Mouse (Mus musculus): ENCODE data around the gene Phf7.

The Phf7 gene

DNA sequence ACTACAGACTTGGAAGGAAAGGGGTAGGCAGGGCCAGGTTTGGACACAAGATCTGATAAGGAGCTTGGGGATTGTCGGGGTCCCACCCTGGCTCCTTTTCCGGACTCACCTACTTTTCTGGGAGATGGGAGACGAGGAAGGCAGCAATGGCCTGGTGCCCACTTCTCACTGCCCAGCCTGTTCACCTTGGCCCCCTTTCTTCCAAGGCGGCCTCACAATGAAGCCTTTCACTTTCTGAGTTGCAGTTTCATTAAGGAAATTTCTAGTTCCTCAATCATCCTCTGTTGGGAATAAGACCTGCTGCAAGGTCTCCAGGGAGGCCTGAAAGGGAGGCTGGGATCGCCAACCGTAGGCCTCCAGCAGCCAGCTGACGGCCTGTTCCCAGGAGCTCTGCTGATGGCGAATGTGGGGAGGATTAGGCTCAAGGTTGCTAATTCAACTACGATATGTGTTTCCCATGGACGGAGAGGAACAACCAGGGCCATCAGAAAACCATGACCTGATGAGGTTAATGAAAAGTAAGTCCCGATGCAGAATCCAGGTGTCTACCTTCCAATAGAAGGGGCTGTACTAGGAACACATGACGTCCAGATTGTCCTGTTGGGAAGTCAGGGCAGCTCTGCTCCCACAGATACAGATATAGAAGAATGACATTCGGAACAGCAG lies 18.6 kb downstream of the Phf7 start:
- DNase-seq (ENCODE audit: low read depth), result no peak

DNA sequence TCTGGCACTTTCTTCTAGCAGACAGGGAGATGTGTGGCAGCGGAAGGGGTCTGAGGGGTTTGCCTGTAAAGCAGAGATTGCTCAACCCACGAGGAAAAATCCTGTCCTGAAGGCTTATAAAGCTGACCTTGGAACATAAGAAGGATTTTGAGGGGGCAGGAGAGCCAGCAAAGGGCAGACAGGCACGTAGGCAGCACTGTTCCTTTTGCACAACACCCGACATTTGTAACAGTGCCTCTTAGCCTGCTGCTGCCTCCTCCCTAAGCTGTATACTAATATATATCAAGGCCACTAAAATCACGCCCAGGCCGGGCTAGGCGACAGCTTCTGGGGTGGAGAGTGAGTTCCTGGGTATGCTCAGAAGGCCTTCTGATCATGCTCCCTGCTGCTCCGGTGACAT lies 20.7 kb downstream of the Phf7 start:
- DNase-seq (ENCODE audit: low read depth), result no peak

DNA sequence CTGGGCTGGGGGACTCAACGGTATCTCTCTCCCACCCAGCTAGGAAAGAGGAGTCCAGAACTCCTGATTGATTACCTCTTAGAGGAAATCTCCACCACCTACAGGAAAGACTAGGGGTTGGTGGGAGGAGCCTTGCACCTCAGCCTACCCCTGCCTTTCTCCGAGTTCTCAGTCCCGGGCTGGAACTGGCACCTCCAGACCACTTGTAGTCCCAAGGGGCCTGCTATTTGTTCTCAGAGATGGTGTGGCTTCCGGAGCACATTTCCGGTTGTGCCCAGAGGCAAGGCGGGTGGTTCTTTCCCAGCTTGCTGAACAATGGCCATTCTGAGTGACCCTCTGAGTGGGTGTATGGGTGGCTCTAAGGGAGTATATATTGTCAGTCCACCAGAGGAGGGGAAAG lies 22.9 kb downstream of the Phf7 start:
- no peak for DNase-seq (ENCODE audit: low read depth)

DNA sequence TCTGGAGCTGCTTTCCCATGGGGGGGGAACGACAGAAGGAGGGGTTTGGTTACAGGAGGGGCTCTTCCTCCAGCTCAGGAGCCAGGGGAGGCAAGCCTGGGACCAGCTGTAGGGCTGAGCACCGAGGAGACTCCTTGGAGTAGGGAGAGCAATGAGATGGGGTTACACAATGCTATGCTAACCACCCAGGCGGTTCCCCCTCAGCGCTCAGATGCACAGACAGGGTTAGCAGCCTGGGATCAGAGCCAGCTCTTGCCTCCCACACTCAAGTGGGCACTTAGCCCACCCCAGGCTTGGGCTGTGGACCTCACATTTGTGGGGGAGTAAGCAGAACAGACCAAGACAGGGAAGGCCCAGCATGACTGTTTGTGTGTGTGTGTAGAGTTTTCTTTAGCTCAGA lies 24.1 kb downstream of the Phf7 start:
- DNase-seq (ENCODE audit: low read depth), result peak; percentile 60

DNA sequence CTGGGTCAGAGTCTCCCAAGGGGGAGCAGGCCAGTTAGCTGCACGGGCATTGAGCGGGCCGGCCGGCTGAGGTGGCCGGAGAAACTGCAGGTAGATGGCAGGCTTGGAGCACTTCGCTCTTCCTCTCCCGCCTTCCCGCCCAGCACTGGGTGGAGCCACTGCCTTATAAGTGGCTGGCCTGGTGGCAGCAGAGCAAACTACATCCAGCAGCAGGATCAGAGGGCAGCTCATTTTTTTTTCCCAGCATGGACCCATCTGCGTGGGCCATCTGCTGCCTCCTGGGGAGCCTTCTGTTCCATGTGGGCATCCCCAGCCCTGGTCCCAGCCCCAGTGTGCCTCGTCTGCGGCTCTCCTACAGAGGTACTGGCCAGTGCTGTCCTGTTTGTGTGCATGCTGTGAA lies 33.5 kb downstream of the Phf7 start, which contains the start of gene Sema3g:
Gene Sema3g, plus strand, starts transcription at position 195 of the 400 bp plus-strand sequence.
- DNase-seq (ENCODE audit: low read depth), result no peak

DNA sequence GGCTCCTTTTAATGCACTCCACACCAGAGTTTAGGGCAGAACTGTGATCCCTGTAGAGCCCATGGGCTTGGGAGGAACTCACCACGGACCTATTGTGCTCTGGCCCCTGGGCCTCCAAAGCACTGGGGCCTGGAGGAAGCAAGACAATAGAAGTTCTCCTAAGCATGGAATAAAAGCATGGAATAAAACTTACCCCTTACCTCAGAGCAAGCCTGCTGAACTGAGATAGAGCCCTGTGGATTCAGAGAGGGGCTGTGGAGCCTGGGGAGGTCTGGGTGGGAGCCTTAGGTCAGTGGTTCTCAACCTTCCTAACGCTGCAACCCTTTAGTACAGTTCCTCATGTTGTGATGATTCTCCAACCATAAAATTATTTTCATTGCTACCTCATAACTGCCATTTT lies 34.3 kb downstream of the Phf7 start, which contains the start of gene Nisch:
Gene Nisch, minus strand, starts transcription at position 101 of the 400 bp plus-strand sequence.
- no peak for DNase-seq (ENCODE audit: low read depth)

DNA sequence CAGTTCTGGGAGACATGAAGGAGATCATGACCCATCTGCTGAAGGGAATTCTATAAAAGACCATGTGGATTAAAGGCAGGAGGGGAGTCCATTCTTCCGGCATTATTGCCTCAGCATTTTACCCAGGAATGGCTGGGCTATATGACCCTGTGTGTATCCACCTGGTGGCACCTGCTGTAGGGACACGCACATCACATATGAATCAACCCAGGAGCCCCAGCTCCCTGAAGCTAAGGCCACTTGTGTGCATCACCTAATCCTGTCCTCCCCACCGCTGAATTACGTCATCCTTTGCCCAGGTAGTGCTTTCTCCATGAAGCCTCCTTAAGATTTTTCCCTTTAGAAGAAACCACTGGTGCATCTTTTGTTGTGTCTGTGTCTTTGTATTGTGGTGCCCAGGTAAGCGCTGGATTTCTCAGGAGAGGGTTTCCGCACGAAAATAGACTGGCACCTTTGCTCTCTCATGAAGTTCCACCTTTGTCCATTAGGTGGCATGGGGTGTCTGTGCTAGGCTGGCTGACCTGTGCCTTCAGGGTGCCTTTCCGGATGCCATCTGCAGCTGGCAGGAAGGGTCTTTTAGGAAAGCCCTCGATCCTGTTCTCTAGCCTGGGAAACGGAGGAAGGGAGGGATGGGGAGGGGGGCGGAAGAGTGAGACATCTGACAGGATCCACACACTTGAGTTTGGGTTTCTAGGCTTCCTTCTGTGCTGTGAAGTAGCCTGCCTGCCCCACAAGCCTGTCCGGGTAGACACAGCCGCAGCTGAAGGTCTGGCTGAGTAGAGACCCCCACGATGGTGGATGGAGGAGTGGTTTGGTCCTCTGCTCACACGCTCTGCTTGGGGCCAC lies 35.7 kb downstream of the Phf7 start:
- DNase-seq (ENCODE audit: low read depth), result no peak

DNA sequence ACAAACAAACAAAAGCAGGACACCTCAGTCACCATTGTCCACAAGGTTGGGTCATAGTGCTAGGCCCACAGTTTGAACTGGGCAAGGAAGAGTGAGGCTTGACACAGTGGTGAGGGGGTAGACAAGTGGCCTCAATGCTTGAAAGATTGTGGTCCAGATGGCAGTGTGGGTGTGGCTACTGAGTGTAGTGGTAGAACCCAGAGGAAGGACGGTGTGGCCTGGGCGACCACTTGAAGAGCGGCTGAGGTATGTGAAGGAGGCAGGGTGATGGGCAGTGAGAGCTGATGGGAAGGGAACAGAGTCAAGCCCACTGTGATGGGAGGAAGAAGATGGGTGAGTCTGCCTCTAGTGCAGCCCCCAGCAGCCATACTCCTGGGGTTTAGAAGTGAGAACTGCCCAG lies 36.4 kb downstream of the Phf7 start:
- no peak for DNase-seq (ENCODE audit: low read depth)

DNA sequence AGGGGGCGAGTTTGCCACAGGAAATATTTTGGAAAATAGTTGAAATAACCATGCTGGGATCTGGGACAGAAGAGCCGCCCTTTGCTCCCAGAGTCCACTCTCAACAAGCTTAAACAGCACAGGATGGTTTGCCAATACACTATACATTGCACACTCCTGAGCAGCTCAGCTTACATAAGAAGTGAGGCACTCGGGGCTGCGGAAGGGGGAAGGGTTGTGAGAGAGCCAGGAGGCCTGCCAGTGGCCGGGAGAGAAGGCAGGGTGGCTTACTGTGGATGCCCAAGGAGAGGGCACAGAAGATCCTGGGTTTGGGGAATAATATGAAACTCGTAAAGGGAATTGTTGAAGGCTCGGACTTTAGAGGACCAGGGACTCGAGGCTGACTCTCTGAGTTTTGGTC lies 37.2 kb downstream of the Phf7 start:
- no peak for DNase-seq (ENCODE audit: low read depth)

DNA sequence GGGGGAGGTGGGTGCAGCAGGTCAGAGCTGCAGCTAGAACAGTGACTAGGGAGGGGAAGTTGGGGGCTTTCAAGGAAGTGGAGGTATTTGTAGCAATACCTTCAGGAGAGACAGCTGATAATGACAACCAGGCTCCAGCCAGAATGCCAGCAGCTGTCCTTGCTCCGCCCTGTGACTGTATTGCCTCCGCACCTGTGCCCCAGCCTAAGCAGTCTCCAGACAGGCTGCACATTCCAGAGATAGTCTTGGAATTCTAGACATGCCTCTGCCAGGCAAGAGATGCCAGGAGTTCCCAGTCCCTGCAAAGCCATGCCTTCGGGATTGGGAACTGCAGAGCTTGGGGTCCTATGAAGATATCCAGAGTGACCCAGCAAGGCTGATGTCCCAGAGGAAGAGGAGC lies 38.6 kb downstream of the Phf7 start:
- no peak for DNase-seq (ENCODE audit: low read depth)

DNA sequence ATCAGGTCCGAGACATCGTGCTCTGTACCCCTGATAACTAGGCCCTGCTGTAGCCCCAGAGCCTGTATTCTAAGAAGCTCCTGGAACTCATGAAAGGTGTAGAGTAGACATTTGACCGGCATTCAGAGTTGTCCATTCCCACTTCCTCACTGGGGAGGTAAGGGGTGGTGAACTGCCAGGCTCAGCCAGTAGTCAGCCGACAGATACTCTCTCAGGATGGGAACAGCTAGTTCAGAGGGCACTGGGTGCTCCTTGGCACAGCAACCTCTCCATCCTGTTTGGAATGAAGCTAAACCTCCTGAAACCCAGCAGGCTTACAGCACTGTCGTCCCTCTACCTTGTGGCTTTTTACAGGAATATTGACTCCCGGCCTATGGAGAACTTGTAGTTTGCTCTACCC lies 39.3 kb downstream of the Phf7 start:
- no peak for DNase-seq (ENCODE audit: low read depth)

DNA sequence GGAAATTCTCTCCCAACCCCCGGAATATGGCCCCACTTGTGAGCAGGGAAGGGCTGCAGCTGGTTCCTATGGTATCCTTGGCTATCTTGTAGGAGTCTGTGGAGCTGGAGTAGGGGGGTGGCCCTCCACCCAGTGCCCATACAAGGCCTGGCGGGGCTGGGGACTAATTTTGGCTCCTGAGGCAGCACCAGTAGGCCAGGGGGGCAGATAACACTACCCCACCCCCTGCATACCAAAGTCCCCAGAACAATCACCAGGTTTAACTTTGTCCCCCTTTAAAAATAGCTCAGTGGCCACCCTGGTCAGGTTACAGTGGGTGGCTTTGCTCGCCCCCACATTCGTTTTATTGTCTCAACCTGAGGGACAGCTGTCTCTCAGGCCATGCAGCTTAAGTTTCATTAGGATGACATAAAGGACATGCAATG lies 42.0 kb downstream of the Phf7 start:
- DNase-seq (ENCODE audit: low read depth), result no peak

DNA sequence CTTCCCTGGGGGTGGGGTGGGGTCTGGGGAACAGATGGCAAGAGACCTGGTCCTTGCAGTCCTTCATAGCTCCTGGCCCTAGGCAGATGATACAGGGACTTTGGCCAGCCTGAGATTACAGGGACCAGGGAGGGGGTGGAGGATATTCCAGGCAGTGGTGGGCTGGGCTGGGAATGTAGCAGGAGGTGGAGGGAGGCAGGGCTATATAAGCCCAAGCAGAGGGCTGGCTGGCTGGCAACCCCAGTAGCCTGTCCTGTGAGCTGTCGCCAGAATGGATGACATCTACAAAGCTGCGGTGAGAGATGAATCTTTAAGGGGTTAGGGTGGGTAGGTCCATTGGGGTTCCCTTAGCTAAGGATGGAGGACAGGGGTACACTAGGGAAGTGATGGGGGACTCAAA lies 43.0 kb downstream of the Phf7 start, which contains the start of gene Tnnc1:
Gene Tnnc1, plus strand, starts transcription at position 229 of the 400 bp plus-strand sequence.
- DNase-seq (ENCODE audit: low read depth), result no peak

DNA sequence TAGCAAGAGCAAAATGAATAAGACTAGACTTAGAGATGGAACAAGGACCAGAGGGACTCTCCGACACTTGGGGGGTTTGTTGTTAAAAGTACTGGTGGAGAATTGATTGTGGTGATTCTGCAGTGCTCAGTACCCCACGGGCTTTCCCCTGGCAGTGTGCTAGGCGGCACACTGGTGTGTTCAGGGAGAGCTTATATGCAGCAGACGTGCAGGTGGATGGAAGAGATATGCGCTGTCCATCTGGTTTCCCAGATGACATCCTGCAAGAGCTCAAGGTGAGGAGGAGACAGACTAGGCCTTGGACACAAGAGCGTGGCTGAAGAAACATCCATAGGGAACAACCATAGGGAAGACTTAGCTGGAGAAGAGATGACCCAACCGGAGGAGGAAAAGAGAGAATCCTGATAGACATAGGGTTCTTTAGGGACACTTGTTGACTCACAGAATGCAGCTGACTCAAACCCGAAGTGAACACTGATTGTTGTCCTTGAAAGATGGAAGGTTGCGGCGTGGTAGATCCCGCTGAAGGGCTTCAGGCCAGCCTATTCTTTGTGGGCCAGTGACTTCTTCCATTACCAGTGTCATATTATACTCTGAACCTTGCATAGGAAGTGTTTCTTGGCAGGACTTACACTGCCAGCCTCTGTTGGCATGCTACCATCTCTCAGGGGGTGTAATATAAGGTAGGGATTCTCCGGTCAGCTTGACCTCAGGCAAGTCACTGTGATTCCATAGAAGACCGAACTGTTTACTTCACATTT lies 43.9 kb downstream of the Phf7 start:
- no peak for DNase-seq (ENCODE audit: low read depth)

DNA sequence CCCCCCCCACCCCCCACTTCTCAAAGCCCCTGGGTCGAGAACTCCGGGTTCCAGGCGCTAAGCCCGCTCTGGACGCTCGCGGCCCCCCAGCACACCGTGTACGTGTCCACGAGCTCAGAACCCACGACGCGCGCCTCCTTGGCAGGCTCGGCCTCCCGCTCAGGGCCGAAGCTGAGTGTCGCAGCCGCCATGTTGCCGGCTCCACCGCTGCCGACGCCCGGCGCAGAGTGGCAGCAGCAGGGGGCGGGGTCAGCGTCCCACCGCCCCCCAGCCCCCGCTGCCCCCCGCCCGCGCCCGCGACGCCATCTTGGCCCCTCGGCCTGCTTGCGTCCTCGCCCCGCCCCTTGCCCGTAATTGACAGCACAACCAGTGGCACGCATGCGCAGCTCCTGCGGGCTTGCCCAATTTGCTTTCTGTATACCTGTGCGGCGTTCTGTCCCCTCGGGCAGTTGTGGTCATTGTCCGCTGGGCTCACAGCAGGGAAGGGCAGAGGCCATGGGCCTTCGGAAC lies 44.6 kb downstream of the Phf7 start:
- no peak for DNase-seq (ENCODE audit: low read depth)

DNA sequence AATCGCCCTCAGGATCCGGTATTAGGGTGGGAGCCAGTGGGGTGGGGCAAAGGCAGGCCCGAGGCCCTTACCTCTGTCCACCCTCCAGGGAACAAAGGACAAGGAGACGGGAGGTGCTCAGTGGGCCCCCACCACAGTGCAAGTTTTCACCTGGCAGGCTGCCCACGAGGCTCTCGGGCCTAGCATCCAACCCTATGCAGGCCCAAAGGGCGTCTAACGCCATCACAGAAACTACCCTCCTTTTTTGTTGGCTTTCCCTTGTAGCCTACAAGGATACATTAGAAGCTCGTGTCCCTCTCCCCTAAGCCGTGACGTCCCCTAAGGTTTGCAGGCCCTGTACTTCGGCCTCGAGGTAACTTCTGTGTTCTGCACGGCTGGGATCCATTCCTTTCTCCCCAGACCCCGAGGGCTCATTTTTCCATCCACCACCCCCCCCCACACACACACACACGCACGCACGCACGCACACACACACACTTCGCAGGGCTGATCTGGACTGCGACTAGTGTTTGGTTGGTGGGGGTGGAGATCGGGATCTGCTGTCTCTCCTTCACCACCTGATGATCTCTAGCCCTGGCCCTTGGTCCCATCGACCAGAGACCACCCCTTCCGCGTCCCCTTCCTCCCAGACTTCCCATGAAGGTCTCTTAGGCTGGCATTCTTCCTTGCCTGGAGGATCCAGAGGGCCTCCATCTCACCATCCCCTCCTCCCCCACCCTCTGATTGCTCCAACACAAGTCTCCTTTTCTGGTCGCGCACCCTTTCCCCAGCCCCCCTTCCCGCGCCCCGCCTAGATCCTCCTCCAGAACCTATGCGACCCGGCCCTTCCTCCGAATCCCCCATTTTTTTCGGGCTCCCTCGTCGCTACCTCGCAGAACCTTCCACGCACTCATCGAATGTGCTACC lies 45.3 kb downstream of the Phf7 start:
- no peak for DNase-seq (ENCODE audit: low read depth)

DNA sequence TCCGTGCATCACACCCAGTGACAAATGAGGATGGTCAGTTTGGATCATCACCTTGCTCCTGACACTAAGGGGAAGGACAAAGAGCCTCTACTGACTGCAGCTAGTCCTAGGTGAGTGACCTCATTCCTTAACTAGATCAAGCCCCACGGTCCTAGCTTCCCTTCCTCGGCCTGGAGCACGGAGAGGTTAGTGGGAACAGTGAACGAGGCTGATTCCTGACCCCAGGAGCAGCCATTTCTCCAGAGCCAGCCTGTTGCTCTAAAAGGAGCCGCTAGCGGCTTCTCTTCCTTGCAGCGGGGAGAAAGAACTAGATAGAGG lies 45.9 kb downstream of the Phf7 start:
- DNase-seq (ENCODE audit: low read depth), result no peak

DNA sequence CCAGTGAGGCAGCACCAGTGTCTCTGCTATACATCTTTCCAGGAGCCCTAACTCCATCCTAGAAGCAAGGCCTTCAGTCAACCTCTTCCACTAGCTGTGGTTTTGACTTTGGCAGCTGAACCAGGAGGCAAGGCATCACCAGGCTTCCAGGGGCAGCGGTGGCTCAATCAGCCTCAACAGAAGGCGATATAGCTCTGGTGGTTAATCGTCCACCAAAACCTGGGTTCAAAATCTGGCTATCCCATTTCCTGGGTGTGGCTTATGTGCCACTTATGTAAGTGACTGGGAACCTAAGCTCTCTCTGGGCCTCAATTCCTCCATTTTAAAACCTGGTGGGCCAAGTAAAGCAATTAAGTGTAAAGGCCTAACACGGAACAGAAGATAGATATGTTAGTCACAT lies 46.3 kb downstream of the Phf7 start:
- DNase-seq (ENCODE audit: low read depth), result no peak

DNA sequence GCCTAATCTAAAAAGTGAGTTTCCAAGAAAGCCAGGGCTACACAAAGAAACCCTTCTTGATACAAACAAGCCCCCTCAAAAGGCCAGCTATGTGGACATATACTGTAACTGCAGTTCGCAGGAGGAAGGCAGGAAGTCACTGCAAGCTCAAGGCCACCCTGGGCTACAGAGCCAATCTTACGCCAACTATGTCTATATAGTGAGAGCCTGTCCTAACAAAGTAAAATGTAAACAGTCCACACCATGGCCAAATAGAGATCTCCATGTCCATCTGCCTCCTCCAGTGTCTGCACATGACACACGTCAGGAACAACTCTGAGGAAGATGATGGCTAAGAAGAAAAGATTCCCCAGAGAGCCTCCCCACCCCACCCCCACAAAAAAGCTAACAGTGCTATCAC lies 51.1 kb downstream of the Phf7 start:
- no peak for DNase-seq (ENCODE audit: low read depth)

DNA sequence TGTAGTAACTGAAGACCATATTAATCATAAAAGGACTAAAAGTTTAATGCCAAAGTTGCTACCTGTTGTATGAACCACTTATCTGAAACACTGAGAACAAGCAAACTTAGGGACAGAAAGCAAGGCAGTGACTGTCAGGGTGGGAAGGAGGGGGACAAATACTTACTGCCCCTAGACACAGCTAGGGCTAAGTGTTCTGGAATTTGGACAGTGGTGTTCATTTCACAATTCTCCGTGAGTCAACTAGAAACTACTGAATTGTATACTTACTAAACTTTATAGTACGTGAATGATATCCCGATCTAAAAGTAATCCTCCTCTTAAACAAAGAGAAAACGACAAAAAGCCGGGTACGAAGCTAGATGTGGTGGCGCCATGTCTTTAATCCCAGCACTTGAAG lies 51.5 kb downstream of the Phf7 start:
- DNase-seq (ENCODE audit: low read depth), result no peak

Measured in fibroblast of lung, adult 2 months (primary cell).